Mouse (Mus musculus): ENCODE measurements around the gene Higd1c.
"Not testable (repeated sequence)": the region's sequence is repeated elsewhere in the genome, so short reads cannot be mapped to it uniquely, and the experiment has no call there.

Gene Higd1c

GRCm38 (mm10) chr15:100365967-100366366, 1.6 kb downstream of the Higd1c start:
- DNase-seq, result not testable (repeated sequence)

GRCm38 (mm10) chr15:100367119-100367518, 2.8 kb downstream of the Higd1c start:
- no peak for DNase-seq

- peak; percentile 79 for DNase-seq
Measured at GRCm38 (mm10) chr15:100375066-100375465, 10.7 kb downstream of the Higd1c start.

GRCm38 (mm10) chr15:100377847-100378505, 13.6 kb downstream of the Higd1c start:
- not testable (repeated sequence) for DNase-seq

GRCm38 (mm10) chr15:100379658-100380057, 15.3 kb downstream of the Higd1c start:
- DNase-seq, result no peak

GRCm38 (mm10) chr15:100380104-100380503, 15.8 kb downstream of the Higd1c start:
- DNase-seq, result no peak

- DNase-seq, result no peak
Measured at GRCm38 (mm10) chr15:100385705-100386104, 21.4 kb downstream of the Higd1c start.

- DNase-seq, result no peak
Measured at GRCm38 (mm10) chr15:100387544-100388223, 23.3 kb downstream of the Higd1c start.

GRCm38 (mm10) chr15:100388224-100388835, 24.0 kb downstream of the Higd1c start:
- DNase-seq, result no peak

GRCm38 (mm10) chr15:100388886-100389285, 24.5 kb downstream of the Higd1c start:
- no peak for DNase-seq

- no peak for DNase-seq
Measured at GRCm38 (mm10) chr15:100391066-100391465, 26.7 kb downstream of the Higd1c start.

- no peak for DNase-seq
Measured at GRCm38 (mm10) chr15:100391599-100391998, 27.3 kb downstream of the Higd1c start.

- no peak for DNase-seq
Measured at GRCm38 (mm10) chr15:100393016-100393415, 28.7 kb downstream of the Higd1c start.

GRCm38 (mm10) chr15:100395561-100395960, 31.2 kb downstream of the Higd1c start:
- DNase-seq, result no peak

- no peak for DNase-seq
Measured at GRCm38 (mm10) chr15:100400592-100401250, 36.4 kb downstream of the Higd1c start.

- no peak for DNase-seq
Measured at GRCm38 (mm10) chr15:100401811-100402210, 37.5 kb downstream of the Higd1c start.

GRCm38 (mm10) chr15:100402347-100402746, 38.0 kb downstream of the Higd1c start:
- DNase-seq, result no peak

- DNase-seq, result no peak
Measured at GRCm38 (mm10) chr15:100402798-100403197, 38.5 kb downstream of the Higd1c start.

- DNase-seq, result peak; percentile 37
Measured at GRCm38 (mm10) chr15:100403318-100404000, 39.1 kb downstream of the Higd1c start.

GRCm38 (mm10) chr15:100406088-100406487, 41.7 kb downstream of the Higd1c start:
- no peak for DNase-seq

GRCm38 (mm10) chr15:100410918-100411672, 46.8 kb downstream of the Higd1c start:
- peak; percentile 47 for DNase-seq

- DNase-seq, result no peak
Measured at GRCm38 (mm10) chr15:100411731-100412130, 47.4 kb downstream of the Higd1c start.
